Mouse (Mus musculus) forebrain, embryonic 16.5 days (tissue): ENCODE measurements at regions not wholly inside any gene's neighbourhood (a gene's known extent, or its start where the extent isn't known, plus 50 kb on each side); places are given as distances from the start of the nearest gene placed in this dataset.
A peak's percentile ranks its signal among the peaks of the same experiment; 100 is the strongest.

Experiments
- ATAC-seq: fragments of 200-750 bp; cut with Nextera tagmentation; 2 replicates; pipeline ENCODE4 v1.8.0; 2017; ENCODE audit warnings: mild to moderate bottlenecking, moderate library complexity
- H3K27ac ChIP-seq: fragments of 300-500 bp; sonication (generic); 2 replicates; pipeline ENCODE4 v1.5.1; 2014; ENCODE audit warnings: low read length, control low read depth
- H3K27me3 ChIP-seq: fragments of 300-500 bp; sonication (generic); replicated peaks from 2 replicates; pipeline ENCODE4 v1.6.1; 2014; ENCODE audit warnings: low read length; ENCODE audit not compliant: control insufficient read depth, insufficient read depth
- H3K36me3 ChIP-seq: fragments of 300-500 bp; sonication (generic); 2 replicates; pipeline ENCODE4 v1.6.1; 2014; ENCODE audit not compliant: control insufficient read depth, insufficient read depth
- H3K4me1 ChIP-seq: fragments of 300-500 bp; sonication (generic); replicated peaks from 2 replicates; pipeline ENCODE4 v1.6.1; 2014; ENCODE audit warnings: low read length; ENCODE audit not compliant: control insufficient read depth, insufficient read depth
- H3K4me2 ChIP-seq: fragments of 300-500 bp; sonication (generic); 2 replicates; pipeline ENCODE4 v1.6.1; 2014; ENCODE audit warnings: mild to moderate bottlenecking, low read length, control low read depth
- H3K4me3 ChIP-seq: fragments of 300-500 bp; sonication (generic); replicated peaks from 2 replicates; pipeline ENCODE4 v1.5.1; 2014; ENCODE audit warnings: mild to moderate bottlenecking, low read length, control low read depth
- H3K9ac ChIP-seq: fragments of 300-500 bp; sonication (generic); replicated peaks from 2 replicates; pipeline ENCODE4 v1.6.1; 2014; ENCODE audit warnings: low read depth, low read length, control low read depth
- H3K9me3 ChIP-seq: fragments of 300-500 bp; sonication (generic); 2 replicates; pipeline ENCODE4 v1.6.1; 2016; ENCODE audit warnings: low read length; ENCODE audit not compliant: control insufficient read depth
- WGBS: fragments of 180-500 bp; shearing (Covaris S2); extraction: QIAGEN DNeasy Blood & Tissue Kit; methylation state at CpG from one replicate; pipeline ENCODE4 v1.1.7; 2014; 5-methylcytosine and 5-hydroxymethylcytosine counted together

DNA sequence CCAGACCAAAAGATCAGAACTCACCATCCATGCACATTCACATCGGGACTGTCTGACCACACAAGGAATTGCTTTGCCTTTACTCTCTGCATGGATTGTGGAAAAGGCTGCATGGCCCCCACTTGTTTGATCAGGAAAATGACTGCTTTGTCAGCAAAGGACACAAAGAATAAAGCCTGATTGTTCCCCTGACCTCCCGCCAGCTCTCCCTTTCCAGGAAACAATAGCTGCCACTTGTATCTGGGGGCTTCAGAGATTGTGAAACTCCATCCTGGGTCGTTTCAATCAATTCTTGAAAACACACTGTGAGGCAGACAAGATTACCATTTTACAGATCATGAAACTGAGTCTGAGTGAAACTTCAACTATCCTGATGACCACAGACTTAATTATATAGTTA, 70.7 kb downstream of the Zic3 start:
- no peak overlapping the region for H3K27ac ChIP-seq
- H3K4me2 ChIP-seq = no peak overlapping the region
- H3K4me1 ChIP-seq = no peaks in the 10 kb centered on the region
- H3K27me3 ChIP-seq = no peaks in the 10 kb centered on the region
- H3K4me3 ChIP-seq = no peak overlapping the region
- 35% methylated on average over 3 of the region's 3 CpGs for WGBS
- ATAC-seq = no peak
- no peak overlapping the region for H3K9ac ChIP-seq
- H3K9me3 ChIP-seq = no peaks in the 10 kb centered on the region
- H3K36me3 ChIP-seq = no peaks in the 10 kb centered on the region

- Histone ChIP-seq H3K27ac (no peak overlapping the region), H3K36me3 (no peaks in the 10 kb centered on the region), H3K27me3 (no peaks in the 10 kb centered on the region), H3K9me3 (no peaks in the 10 kb centered on the region), H3K4me3 (no peak overlapping the region), H3K4me1 (no peaks in the 10 kb centered on the region), H3K9ac (no peak overlapping the region), H3K4me2 (no peak overlapping the region)
- no peak for ATAC-seq
- WGBS = 73% methylated on average over 8 of the region's 8 CpGs
Measured at GRCm38 (mm10) chrX:58117761-58118426, 95.4 kb downstream of the Zic3 start.

DNA sequence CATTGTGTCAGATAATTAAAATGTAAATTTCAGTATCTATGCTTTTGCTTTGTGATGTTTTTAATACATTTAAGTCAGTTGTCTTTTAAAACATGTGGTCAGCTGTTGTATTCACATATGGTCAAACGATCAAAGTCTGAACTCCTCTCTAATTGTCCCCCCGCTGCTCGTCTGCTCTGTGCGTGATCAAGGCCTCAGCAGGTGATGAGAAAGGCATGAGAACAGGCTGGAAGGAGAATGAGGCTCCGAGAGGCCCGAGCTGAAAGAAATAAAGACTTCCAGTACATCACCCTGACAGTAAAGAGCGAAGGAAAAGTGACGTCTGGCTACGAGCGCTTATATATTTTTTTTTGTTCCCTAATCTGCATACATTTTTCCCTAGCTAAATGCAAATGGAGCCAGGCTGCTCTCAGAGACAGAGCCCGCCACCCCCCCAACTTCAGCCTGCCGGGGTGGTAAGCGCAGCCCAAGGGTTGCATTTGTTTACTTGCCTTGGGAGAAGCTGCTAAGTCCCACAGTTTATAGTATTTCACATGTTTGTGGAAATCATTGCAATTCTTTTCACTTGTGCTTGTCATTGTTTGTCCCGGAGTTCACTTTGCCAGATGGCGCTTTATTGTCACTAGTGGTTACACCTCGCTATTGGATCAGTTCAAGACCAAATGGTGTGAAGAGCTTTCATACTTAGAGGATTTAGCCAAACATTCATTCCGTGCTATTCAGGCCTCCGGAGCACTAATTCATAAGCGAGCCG, 133.0 kb downstream of the Zic3 start:
- H3K36me3 ChIP-seq = no peaks in the 10 kb centered on the region
- WGBS = 19% methylated on average over 20 of the region's 20 CpGs
- no peaks in the 10 kb centered on the region for H3K9me3 ChIP-seq
- H3K4me2 ChIP-seq = peak overlapping the region; percentile 42
- peak overlapping the region; percentile 25; the same call in 1 of the 2 replicates for H3K9ac ChIP-seq
- peak; percentile 87 for ATAC-seq
- peaks cover 2% of the 10 kb centered on the region for H3K4me1 ChIP-seq
- H3K4me3 ChIP-seq = peak overlapping the region; percentile 22
- H3K27me3 ChIP-seq = no peaks in the 10 kb centered on the region
- H3K27ac ChIP-seq = no peak overlapping the region

DNA sequence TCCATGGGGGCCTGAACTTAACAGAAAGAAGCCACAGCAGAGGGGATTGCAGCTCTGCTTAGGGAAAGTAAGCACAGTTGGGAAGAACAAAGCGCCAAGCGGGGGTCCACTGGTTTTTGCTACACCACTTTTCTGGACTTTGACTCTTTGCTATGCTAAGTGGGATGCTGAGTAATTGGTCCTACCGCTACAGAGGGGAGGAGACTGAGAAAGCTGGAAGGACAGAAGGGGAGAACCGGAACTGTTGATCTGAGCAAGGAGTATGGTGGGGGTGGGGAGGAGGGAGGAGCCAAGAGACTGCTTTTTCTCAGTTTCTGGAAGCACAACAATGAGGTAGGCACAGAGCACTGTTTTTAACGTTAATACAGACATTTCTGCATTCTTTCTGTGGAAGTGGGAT, 134.9 kb downstream of the Zic3 start:
- Histone ChIP-seq H3K4me1 (peaks cover 2% of the 10 kb centered on the region), H3K36me3 (no peaks in the 10 kb centered on the region), H3K4me2 (no peak overlapping the region), H3K27ac (no peak overlapping the region), H3K4me3 (no peak overlapping the region), H3K9me3 (no peaks in the 10 kb centered on the region), H3K27me3 (no peaks in the 10 kb centered on the region), H3K9ac (no peak overlapping the region)
- ATAC-seq = no peak
- WGBS = 35% methylated on average over 5 of the region's 5 CpGs

GRCm38 (mm10) chrX:58166184-58166904, 143.8 kb downstream of the Zic3 start:
- WGBS = 82% methylated on average over 12 of the region's 12 CpGs
- H3K27ac ChIP-seq = no peak overlapping the region
- no peak overlapping the region for H3K4me2 ChIP-seq

GRCm38 (mm10) chrX:58174326-58174725, 151.8 kb downstream of the Zic3 start:
- Histone ChIP-seq H3K4me2 (no peak overlapping the region), H3K4me1 (no peaks in the 10 kb centered on the region), H3K27ac (no peak overlapping the region), H3K9ac (no peak overlapping the region), H3K36me3 (no peaks in the 10 kb centered on the region), H3K4me3 (no peak overlapping the region), H3K9me3 (no peaks in the 10 kb centered on the region), H3K27me3 (no peaks in the 10 kb centered on the region)
- ATAC-seq = no peak
- 88% methylated on average over 1 of the region's 1 CpGs for WGBS

More at GRCm38 (mm10) chrX:58166184-58166904, 143.8 kb downstream of the Zic3 start:
- Histone ChIP-seq H3K36me3 (no peaks in the 10 kb centered on the region), H3K27me3 (no peaks in the 10 kb centered on the region), H3K4me1 (no peaks in the 10 kb centered on the region), H3K9me3 (no peaks in the 10 kb centered on the region), H3K9ac (no peak overlapping the region), H3K4me3 (no peak overlapping the region)
- ATAC-seq = 0 out of 2 replicates have a peak, but pooled peaks have one; percentile 36
